Mouse (Mus musculus): Measurements from ENCODE around the gene Elovl6. TPM values are rescaled to one million over a fixed set of nuclear protein-coding genes. Genes with fewer than 3 reads are reported as not detected.

Elovl6 gene
- total RNA-seq, 1 experiment from 2014 or later: 6.5 TPM

- ATAC-seq (replicated peaks; ENCODE audit: insufficient number of reproducible peaks, low FRiP score, low TSS enrichment, poor library complexity, severe bottlenecking): no peak
These were observed 56.6 kb downstream of the Elovl6 start for GRCm38 (mm10) chr3:129588753-129589152.

GRCm38 (mm10) chr3:129589705-129590104, 57.5 kb downstream of the Elovl6 start:
- ATAC-seq (replicated peaks; ENCODE audit: insufficient number of reproducible peaks, low FRiP score, low TSS enrichment, poor library complexity, severe bottlenecking): no peak

GRCm38 (mm10) chr3:129590548-129591226, 58.5 kb downstream of the Elovl6 start:
- ATAC-seq (replicated peaks; ENCODE audit: insufficient number of reproducible peaks, low FRiP score, low TSS enrichment, poor library complexity, severe bottlenecking): no peak

- ATAC-seq (replicated peaks; ENCODE audit: insufficient number of reproducible peaks, low FRiP score, low TSS enrichment, poor library complexity, severe bottlenecking): no peak
These were observed 59.1 kb downstream of the Elovl6 start for GRCm38 (mm10) chr3:129591251-129591650.

- ATAC-seq (replicated peaks; ENCODE audit: insufficient number of reproducible peaks, low FRiP score, low TSS enrichment, poor library complexity, severe bottlenecking): no peak
These were observed 59.6 kb downstream of the Elovl6 start for GRCm38 (mm10) chr3:129591761-129592160.

GRCm38 (mm10) chr3:129593001-129593400, 60.8 kb downstream of the Elovl6 start:
- no peak for ATAC-seq (replicated peaks; ENCODE audit: insufficient number of reproducible peaks, low FRiP score, low TSS enrichment, poor library complexity, severe bottlenecking)

- ATAC-seq (replicated peaks; ENCODE audit: insufficient number of reproducible peaks, low FRiP score, low TSS enrichment, poor library complexity, severe bottlenecking): no peak
These were observed 61.6 kb downstream of the Elovl6 start for GRCm38 (mm10) chr3:129593735-129594134.

- ATAC-seq (replicated peaks; ENCODE audit: insufficient number of reproducible peaks, low FRiP score, low TSS enrichment, poor library complexity, severe bottlenecking): no peak
These were observed 63.9 kb downstream of the Elovl6 start for GRCm38 (mm10) chr3:129596098-129596497.

- 0 out of 2 replicates have a peak, but pooled peaks have one; percentile 40 for ATAC-seq (replicated peaks; ENCODE audit: insufficient number of reproducible peaks, low FRiP score, low TSS enrichment, poor library complexity, severe bottlenecking)
These were observed 70.1 kb downstream of the Elovl6 start for GRCm38 (mm10) chr3:129602289-129602688.

- no peak for ATAC-seq (replicated peaks; ENCODE audit: insufficient number of reproducible peaks, low FRiP score, low TSS enrichment, poor library complexity, severe bottlenecking)
These were observed 73.3 kb downstream of the Elovl6 start for GRCm38 (mm10) chr3:129605487-129605886.

GRCm38 (mm10) chr3:129605934-129606333, 73.8 kb downstream of the Elovl6 start:
- ATAC-seq (replicated peaks; ENCODE audit: insufficient number of reproducible peaks, low FRiP score, low TSS enrichment, poor library complexity, severe bottlenecking): no peak

- ATAC-seq (replicated peaks; ENCODE audit: insufficient number of reproducible peaks, low FRiP score, low TSS enrichment, poor library complexity, severe bottlenecking): no peak
These were observed 79.5 kb downstream of the Elovl6 start for GRCm38 (mm10) chr3:129611626-129612025.

GRCm38 (mm10) chr3:129612311-129613097, 80.3 kb downstream of the Elovl6 start:
- peak; percentile 71 for ATAC-seq (replicated peaks; ENCODE audit: insufficient number of reproducible peaks, low FRiP score, low TSS enrichment, poor library complexity, severe bottlenecking)

GRCm38 (mm10) chr3:129613756-129614155, 81.6 kb downstream of the Elovl6 start:
- ATAC-seq (replicated peaks; ENCODE audit: insufficient number of reproducible peaks, low FRiP score, low TSS enrichment, poor library complexity, severe bottlenecking): peak; percentile 62

- peak; percentile 3; the same call in 1 of the 2 replicates for ATAC-seq (replicated peaks; ENCODE audit: insufficient number of reproducible peaks, low FRiP score, low TSS enrichment, poor library complexity, severe bottlenecking)
These were observed 82.1 kb downstream of the Elovl6 start for GRCm38 (mm10) chr3:129614216-129614615.

GRCm38 (mm10) chr3:129617450-129617849, 85.3 kb downstream of the Elovl6 start:
- ATAC-seq (replicated peaks; ENCODE audit: insufficient number of reproducible peaks, low FRiP score, low TSS enrichment, poor library complexity, severe bottlenecking): no peak

GRCm38 (mm10) chr3:129619194-129619775, 87.1 kb downstream of the Elovl6 start:
- no peak for ATAC-seq (replicated peaks; ENCODE audit: insufficient number of reproducible peaks, low FRiP score, low TSS enrichment, poor library complexity, severe bottlenecking)

- no peak for ATAC-seq (replicated peaks; ENCODE audit: insufficient number of reproducible peaks, low FRiP score, low TSS enrichment, poor library complexity, severe bottlenecking)
These were observed 88.6 kb downstream of the Elovl6 start for GRCm38 (mm10) chr3:129620802-129621201.

GRCm38 (mm10) chr3:129621255-129621654, 89.1 kb downstream of the Elovl6 start:
- no peak for ATAC-seq (replicated peaks; ENCODE audit: insufficient number of reproducible peaks, low FRiP score, low TSS enrichment, poor library complexity, severe bottlenecking)

GRCm38 (mm10) chr3:129622120-129622519, 90.0 kb downstream of the Elovl6 start:
- ATAC-seq (replicated peaks; ENCODE audit: insufficient number of reproducible peaks, low FRiP score, low TSS enrichment, poor library complexity, severe bottlenecking): no peak

All from monocyte, adult 5-6 weeks (primary cell).